Mouse (Mus musculus) embryo, embryonic 11 days (tissue): ENCODE results near the gene 1700017N19Rik.
"Not testable (repeated sequence)": the region's sequence is repeated elsewhere in the genome, so short reads cannot be mapped to it uniquely, and the experiment has no call there.

Experiments
- DNase-seq: peaks from one replicate; pipeline ENCODE4 v3.0.0-alpha.2; 2015

1700017N19Rik gene

DNA sequence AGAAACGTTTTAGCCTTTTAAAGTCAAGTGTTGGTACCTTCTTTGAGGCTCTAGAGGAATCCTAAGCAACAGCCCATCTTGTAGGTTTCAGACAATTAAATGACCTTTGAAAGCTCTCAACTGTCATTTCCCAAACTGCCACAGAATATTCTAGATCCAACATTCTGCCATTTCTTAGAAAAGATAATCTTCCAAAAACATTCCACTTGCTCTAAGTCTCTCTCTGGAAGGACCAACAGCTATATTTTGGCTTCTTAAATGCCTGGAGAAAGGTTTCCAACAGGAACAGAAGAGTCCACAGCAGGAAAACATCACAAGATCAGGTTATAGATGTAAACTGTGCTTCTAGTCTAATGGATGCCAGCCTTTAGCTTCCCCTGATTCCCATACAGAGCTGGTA lies at the start of gene 1700017N19Rik, which contains the start of gene 4930430F08Rik:
TSS of gene 1700017N19Rik (plus strand) at position 162 of the 400 bp plus-strand sequence.
TSS of gene 4930430F08Rik (minus strand) at position 101 of the 400 bp plus-strand sequence.
- DNase-seq, result no peak

DNA sequence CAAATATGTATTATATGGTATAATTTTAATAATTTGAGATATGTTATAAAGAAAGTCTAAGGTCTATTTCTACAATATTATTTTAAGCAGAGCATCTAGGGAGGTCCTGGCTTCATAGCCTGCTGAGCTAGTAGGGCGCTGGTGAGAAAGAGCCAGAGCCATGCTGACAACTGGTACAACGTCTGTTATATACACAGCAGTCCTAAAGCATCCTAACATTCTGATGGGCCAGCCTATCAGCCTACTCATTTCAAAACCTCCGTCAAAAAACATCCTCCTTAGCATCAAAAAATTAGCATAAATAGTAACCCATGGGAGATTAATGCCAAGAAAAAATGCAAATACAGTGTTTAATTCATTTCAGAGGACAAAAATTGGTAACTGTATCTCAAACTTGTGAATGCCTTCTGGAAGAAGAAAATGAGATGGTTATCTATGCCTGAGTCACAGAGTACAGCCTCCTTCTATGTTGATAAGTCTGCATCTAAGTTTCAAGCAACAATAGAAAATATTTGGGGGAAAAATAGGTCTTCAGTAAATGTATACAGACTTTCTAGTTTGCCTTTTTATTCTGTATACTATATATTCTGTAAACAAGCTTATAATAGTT lies 33.6 kb upstream of the 1700017N19Rik start:
- no peak for DNase-seq

DNA sequence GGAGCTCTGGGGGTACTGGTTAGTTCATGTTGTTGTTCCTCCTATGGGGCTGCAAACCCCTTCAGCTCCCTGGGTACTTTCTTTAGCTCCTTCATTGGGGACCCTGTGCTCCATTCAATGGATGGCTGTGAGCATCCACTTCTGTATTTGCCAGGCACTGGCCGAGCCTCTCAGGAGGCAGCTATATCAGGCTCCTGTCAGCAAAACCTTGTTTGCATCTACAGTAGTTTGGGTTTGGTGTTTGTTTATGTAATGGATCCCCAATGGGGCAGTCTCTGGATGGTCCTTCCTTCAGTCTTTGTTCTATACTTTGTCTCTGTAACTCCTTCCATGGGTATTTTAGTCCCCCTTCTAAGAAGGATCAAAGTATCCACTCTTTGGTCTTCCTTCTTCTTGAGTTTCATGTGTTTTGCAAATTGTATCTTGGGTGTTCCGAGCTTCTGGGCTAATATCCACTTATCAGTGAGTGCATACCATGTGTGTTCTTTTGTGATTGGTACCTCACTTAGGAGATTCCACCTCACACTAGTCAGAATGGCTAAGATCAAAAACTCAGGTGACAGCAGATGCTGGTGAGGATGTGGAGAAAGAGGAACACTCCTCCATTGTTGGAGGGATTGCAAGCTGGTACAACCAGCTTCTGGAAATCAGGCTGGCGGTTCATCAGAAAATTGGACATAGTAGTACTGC lies 29.9 kb upstream of the 1700017N19Rik start:
- DNase-seq, result not testable (repeated sequence)

DNA sequence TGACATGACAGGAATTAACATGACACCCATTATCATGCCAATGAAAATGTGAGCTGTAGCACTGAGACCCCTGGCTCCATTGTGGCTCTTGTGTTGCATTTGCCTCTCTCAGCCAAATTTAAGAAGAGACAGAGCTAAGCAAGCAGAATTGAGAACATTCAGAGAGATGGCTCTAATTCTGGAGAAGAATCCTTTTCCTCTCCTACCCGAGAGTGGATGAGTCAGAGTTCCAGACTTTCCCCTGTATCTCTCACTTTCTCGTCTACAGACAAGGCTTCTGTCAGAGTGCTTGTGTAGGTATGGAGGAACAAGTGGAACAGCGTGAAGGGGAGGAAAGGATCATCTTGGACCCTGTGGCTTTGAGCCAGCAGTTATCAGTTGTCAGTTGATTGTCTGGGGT lies 26.2 kb upstream of the 1700017N19Rik start:
- DNase-seq, result no peak

DNA sequence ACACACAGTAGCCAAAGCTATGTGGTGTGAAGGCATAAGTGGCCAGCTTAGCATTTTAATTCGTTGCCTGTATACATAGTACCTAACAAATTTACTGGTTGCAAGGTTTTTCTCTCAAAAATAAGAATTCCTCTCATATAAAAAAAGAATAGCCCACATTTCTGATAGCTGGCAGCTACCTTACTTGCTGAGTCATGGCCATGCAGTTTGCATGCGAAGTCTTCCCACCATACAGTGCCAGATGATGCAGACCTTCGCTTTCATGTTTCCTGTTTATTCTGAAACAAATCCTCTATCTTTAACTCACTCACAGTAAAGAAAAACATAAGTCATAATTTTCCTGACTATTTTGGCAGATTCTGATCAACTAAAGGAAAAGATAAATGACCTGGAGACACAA lies 18.6 kb upstream of the 1700017N19Rik start:
- no peak for DNase-seq

DNA sequence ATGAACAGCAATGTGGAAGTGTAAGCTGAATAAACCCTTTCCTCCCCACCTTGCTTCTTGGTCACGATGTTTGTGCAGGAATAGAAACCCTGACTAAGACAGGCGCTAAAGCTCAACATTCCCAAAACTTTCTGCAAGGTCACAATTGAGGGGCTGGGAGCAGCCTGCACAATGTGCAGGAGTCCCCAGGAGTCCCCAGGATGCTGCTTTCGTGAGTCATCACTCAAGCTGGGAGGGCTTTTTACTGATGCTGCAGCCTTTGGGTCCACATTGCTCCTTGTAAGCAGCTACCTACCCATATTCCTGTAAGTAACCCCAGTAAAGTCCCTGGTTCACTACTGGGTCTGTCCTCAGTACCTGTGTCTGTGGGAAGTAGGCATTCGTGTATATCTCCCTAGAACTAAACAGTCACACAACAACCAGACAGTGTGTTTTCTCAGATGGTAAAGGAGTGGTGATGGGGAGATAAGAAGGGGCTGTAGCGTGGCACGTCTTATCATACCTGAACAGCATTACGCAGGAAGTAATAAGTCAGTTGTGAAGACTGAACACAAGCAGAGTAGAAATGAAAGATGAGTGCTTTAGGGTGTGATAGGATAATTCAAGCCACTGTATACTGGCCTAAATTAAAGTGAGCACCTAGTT lies 15.7 kb upstream of the 1700017N19Rik start:
- no peak for DNase-seq

DNA sequence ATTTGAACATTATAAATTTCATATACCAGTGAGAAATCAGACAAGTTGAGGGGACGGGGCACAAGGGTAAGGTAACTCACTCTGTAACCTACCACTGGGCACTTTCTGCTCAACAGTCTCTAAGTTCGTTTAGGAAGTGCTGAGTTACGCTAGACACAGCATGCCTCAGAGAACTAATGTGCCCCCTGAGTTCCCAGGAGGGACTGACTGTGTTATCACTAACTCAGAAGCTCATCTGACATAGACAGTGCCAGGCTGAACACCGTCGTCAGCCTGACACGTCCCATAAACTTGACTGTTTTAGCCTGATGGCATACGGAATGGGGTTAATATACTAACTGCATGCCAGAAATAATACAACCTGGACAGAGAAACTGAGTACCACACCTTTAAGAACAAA lies 15.0 kb upstream of the 1700017N19Rik start:
- no peak for DNase-seq

DNA sequence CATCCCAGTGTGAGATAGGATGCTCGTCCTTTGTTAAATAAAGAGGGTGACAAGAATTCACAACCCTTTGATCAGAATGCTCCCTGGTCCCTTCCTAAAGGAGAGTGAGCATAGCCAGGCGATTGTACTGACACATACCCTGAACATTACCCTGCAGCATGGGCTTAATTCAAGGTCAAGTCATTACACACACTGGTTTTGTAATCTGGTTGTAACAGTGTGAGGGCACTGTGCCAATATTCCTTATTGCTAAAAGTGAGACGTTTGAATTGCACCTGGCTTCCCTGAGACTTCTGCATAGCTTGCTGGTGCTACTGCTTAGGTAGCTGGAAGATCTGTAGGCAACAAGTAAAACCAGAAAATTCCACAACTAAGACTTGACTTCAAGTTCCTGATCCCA lies 6.1 kb upstream of the 1700017N19Rik start:
- no peak for DNase-seq

DNA sequence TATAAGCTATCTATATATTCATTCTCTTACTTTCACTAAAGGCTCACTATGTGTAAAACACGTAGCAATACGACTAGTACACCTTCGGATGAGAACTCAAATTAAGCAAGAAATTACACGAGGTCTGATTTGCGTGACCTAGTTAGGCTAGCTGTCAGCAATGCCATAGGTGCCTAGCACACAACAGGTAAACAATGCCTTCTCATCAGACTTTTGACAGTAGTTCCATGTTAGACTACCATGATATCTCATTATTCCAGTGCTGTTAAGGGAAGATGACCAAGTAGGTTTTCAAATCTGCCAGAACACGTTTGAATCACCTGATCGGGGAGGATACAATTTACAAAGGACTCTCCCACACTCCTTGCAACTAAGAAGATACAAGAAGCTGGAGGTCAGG lies 1.8 kb upstream of the 1700017N19Rik start:
- DNase-seq, result no peak

DNA sequence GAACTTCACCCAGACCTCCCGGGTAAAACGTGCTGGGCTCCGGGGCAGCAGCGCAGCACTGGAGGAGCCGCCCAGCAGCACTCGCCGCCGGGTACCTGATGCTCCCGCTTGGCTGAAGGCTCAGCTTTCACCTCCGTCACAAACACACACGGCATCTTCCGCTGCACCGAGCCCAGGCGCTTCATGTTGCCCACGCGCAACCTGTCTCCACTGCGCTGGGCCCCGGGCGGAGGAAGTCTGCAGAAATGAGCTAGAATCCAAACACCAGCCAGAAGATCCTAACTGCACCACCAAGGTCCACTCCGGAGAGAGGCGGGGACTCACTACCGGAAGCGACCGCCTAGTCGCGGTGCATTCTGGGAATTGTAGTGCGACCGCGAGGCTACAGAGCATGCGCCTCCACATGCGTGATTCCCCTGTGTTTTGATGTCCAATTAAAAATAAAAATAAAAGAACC lies 1.3 kb upstream of the 1700017N19Rik start:
- peak; percentile 94 for DNase-seq

DNA sequence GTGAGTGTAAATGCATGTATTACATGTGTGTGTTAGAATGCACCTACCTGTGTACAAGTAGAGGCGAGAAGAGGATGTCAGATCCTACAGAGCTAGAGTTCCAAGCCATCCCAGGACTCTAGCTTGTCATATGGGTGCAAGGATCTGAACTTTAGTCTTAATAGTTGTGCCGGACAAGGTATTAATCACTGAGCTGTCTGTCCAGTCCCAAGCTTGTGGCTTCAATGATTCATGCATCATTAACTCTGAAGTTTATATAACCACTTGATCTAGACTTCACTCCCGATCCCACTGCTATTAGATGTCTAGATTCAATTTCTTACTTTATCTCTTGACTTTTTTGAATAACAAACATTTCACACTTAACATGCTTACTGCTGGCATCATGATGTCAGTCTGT lies 8.1 kb downstream of the 1700017N19Rik start:
- no peak for DNase-seq

DNA sequence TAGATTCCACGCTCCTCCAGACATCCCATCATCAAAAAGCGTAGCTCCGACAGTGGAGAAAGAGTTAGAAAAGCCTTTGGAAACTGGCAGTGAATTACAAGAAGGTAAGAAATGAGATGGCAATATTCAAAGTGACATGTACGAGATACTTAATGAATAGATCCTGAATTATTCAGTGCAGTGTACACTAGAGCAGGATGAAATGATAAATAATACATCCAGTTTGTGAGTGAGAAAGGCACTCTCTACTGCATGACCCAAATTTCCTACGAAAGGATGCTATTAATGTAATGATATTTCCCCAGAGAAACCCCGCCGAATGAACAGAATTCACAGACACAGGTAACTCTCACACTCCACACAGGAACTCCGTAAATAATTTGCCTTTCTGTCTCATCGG lies 13.2 kb downstream of the 1700017N19Rik start:
- no peak for DNase-seq

DNA sequence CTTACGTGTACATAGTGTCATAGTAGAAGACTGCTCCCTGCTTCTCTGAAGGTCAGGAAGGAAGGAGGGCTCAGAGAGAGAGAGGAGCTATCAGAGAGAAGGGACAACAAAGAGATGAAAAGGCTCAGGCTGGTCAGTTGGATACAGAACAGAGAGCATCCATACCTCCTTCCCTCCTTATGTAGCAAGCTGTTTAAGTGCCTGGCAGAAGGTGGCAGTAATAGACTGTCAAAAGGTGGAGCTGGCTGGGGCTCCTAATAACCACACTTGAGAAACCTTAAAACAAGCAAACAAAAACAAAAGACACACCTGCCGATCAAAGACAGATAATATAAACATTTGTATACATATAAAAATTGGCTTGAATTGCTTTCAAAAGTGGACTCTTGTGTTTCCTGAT lies 14.0 kb downstream of the 1700017N19Rik start:
- peak; percentile 11 for DNase-seq

DNA sequence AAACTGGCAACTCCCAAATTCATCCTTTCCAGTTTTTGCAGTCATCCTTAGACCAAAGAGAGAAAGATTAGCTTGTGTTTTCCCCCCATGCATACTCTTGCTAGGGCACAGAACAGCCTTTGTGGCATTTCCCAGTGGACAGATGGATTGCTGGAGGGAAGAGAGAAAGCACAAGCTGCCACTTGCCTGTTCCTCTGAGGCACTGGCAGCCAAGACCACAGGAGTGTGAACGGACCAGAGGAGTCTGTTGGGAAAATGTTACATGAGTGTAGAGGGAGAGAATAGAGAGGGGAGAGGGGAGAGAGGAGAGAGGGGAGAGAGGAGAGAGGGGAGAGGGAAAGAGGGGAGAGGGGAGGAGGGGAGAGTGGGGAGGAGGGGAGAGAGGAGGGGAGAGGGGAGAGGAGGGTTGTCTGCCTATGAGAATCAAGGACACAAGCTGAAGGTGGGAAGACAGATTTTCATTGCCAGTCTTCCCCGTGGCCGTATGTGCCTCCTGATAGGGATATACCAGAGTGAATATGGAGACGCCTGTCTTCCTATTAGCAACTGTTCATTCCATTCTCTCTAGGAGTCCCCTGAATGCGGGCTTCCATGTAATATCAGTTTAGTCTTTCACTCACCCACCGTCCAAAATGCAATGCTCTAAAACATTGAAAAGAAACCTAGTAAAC lies 27.1 kb downstream of the 1700017N19Rik start:
- no peak for DNase-seq

DNA sequence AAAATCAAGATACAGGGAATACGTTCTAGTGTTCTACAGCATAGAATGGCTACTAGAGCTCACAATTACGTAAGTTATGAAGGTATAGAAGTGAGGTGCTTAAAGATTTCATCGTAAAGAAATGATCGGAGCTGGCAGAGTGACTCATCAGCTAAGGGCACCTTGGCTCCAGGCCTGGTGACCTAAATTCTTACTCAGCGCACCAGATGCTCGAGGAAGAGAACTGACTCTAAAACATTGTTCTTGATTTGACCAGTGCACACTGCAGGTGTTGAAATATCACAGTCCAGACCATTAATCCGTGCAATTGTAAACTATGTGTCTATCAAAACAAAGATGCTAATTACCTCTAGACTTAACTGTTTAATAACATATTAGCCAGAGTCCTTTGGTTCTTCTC lies 29.2 kb downstream of the 1700017N19Rik start:
- DNase-seq, result no peak

DNA sequence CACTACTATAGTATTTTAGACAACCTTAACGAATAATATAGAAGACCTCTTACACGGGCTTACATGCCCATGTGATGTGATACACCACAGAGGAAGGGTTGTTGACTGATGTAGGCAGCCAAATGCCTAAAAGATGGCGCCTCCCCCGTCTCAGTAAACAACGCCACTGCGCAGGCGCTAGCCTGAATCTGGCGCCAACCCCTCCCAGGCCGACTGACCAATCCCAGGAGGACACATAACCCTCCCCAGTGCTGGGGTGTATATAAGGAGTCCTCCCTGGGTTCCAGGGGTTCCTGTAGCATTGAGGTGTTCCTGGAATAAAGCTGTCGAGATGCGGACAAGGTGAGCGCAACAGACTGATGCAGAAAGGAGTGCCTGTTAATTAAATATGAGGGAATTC lies 29.8 kb downstream of the 1700017N19Rik start:
- no peak for DNase-seq

DNA sequence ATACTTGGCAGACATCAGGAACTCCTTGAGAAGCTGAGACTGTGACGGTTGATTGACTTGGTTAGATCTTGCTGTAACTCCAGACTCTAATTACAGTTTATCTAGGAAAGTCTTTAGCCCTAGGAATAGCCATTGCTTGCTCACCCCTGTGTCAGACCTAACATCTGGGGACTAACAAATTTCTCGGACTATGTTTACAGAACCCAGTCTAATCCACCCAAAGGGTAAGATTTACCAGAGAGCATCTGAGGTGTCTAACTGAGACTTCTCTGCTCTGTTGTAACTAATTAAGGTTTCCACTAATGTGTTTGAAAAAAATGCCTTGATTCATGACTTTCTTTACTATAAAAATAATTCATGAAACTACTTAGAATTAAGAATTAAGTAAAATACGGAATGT lies 32.2 kb downstream of the 1700017N19Rik start:
- DNase-seq, result no peak

DNA sequence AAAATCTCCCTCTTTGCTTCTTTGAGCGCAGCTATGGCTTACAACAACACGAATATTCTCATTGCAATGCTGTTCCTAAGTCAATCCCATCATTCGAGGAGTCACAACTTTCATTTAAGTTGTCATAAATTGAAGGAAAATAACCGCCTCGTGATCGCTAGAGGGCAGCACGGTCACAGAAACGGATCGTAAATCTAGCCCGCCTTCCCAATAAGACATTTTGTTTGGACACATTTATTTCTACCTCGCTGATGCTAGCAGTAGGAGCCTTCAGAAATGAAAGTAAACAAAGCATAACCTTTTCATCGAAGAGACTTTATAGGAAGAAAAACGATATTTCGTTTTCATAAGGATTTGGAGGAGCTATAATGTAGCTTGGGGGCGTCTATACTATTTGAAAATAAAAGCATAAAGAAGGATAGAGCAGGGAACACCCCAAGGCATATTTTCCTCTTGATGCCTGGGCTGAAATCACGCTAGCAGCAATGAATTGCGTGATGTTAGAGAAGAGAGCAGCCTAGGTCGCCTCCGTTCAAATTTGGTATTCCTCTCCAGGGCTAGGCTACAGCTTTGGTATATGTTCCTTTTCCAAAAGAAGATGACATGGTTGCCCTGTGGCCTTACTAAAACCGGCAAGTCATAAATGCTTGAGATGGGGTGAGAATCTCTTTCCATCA lies 39.6 kb downstream of the 1700017N19Rik start:
- DNase-seq, result peak; percentile 73

DNA sequence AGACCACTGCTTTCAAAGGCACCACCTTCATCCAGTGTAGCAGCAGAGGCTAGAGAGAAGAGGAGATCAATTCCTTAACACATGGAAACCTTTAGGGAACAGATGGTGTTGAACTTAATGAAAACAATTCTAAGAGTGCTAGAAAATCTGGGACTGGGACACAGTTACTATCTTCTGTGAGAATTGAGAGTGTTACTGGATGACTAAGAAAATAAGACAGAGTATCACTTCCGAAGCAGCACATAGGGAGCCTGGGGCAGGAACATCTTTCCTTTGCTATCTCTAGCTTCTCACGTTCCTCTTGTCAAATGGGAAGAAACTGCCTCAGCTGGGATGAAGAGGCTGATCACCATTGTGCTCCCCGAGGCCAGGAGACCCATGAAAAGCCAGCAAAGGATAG lies 52.6 kb downstream of the 1700017N19Rik start:
- DNase-seq, result no peak

DNA sequence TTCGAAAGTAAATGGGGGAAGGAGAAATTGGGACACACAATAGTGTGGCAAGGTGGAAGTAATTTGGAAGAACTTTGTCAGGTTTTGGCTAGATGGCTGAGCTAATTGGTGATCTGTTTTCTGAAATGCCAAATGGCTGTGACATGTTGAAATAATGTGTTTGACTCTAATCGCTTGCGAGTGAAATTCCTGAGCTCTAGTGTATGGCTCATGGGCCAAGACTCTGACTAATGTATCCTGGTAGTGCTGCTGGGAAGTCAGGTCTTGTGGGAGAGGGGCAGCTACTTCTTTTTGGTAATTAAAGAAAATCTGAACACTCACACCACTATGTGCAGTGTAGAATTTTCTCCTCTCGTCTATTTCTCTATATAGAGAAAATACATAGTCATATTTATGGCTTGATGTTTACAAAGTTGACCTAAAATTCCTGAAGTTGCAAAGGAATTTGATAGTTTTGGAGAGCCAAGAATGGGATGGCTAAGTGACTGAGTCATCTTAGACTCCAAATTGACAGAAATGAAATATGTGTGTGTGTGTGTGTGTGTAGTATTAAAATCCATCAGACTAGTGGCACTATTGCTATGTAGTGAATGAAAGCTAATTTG lies 55.1 kb downstream of the 1700017N19Rik start:
- DNase-seq, result no peak

DNA sequence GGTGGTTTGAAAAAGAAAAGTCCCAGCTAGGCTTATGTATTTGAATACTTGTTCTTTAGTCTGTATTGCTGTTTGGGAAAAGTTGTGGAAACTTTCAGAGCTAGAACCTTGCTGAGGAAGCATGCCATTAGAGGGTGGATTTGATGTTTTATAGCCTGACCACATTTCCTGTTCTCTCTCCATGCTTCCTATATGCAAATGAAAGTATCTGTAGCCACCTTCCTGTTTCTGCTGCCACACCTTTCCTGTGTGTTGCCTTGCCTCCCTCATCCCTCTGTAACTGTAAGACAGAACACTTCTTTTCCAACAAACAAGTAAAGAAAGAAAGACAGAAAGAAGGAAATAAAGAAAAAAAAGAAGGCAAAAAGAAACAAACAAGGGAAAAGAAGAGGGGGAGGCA lies 63.9 kb downstream of the 1700017N19Rik start:
- no peak for DNase-seq

DNA sequence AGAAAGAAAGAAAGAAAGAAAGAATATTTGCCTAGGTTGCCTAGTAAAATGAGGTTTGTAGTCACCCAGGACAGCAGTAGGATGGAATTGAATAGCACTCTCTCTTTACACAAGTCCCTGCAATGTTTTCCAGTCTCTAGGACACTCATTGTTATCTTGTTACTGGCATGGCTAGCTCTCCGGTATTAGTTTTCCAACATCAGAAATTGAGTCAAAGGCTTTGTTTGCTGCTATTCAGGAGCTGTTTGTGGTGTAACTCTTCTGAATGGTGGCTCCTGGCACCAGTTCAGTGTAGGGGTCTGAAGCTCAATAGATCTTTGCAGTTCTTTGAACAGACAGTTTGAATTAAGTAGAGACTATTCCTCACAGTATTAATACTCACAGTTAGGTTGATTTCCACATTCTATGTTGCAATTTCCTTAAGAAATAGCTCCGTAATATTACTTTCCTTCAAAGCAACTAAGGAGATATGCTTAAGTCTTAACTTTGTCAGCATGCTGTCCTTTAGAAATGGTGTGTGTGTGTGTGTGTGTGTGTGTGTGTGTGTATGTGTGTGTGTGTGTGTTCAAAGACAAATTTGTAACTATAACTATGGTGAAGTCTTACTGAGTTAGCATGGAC lies 71.8 kb downstream of the 1700017N19Rik start:
- no peak for DNase-seq
